9 mouse cellular contexts compared by ENCODE assay signal in the genomic region with DNA sequence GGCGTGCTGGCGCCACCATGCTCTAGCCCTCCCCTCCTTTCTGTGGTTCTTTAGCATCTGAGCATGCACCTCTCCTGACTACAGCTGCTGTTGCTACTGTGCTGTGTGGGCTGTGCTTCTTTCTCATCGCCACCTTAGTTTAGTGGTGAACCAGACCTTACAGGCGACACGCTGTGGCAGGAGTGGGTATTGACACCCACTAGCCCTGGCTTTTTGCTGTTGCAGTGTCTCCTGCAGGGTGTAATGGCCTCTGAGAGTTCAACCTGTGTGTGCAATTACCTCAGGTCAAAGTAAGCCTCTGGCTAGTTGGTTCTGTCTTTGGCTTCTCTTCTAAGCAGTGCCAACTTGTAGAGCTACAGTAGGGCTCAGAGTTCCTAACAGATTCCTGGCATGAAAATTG. TPM values are rescaled to one million over a fixed set of nuclear protein-coding genes. Genes with fewer than 3 reads are reported as not detected.
A peak's percentile ranks its signal among the peaks of the same experiment; 100 is the strongest.
DNase-seq lines count a peak whose midpoint lies in the region; ATAC-seq and TF ChIP-seq lines count a peak whose summit lies in the region.
"Had no signal": no experiment of that assay in that cellular context is flagged by ENCODE, and none has a peak within 500 bp of the region (broad histone marks: within the 10 kb centered on the region; RNA-seq: fewer than 3 reads in every experiment).

No protein-coding gene starts in this region.

- H3K4me3 ChIP-seq in midbrain, postnatal 0 days (ENCODE audit: low read depth, low read length) = no peak overlapping the region
- H3K4me3 ChIP-seq in midbrain, embryonic 13.5 days (replicated peaks) = no peak overlapping the region
- H3K4me3 ChIP-seq in stomach, postnatal 0 days (ENCODE audit: low read depth, low read length) = no peak overlapping the region
- H3K4me3 ChIP-seq: hindbrain, embryonic 15.5 days had no signal

- 80% methylated on average over 5 of the region's 5 CpGs for WGBS in midbrain, postnatal 0 days
- 84% methylated on average over 5 of the region's 5 CpGs for WGBS in midbrain, embryonic 13.5 days
- 72% methylated on average over 5 of the region's 5 CpGs for WGBS in stomach, postnatal 0 days

- H3K9ac ChIP-seq in midbrain, postnatal 0 days (replicated peaks; ENCODE audit: low read length, poor library complexity, severe bottlenecking) = no peak overlapping the region
- no peak overlapping the region for H3K9ac ChIP-seq in midbrain, embryonic 13.5 days (replicated peaks)
- no peak overlapping the region for H3K9ac ChIP-seq in stomach, postnatal 0 days (ENCODE audit: low read length)
- H3K9ac ChIP-seq: hindbrain, embryonic 15.5 days had no signal

- peak; percentile 60 for TF ChIP-seq CTCF in midbrain, postnatal 0 days (IDR thresholded peaks at IDR 0.05)
- peak; percentile 73 for TF ChIP-seq CTCF in stomach, postnatal 0 days (IDR thresholded peaks at IDR 0.05; ENCODE audit: low read depth)

- H3K9me3 ChIP-seq in midbrain, postnatal 0 days (ENCODE audit: low read length) = no peaks in the 10 kb centered on the region
- no peaks in the 10 kb centered on the region for H3K9me3 ChIP-seq in midbrain, embryonic 13.5 days
- H3K9me3 ChIP-seq in stomach, postnatal 0 days (ENCODE audit: control insufficient read depth, low read length) = no peaks in the 10 kb centered on the region
- H3K9me3 ChIP-seq: hindbrain, embryonic 15.5 days had no signal

- DNase-seq in cerebellum, postnatal 14 days = peak; percentile 62 to 73
- no peak for DNase-seq in cerebellum, postnatal 4 days (ENCODE audit: low spot score in 2 of 2)
- DNase-seq in midbrain, postnatal 0 days (ENCODE audit: low spot score) = peak; percentile 29
- DNase-seq in lung, adult 18-20 months = peak; percentile 32 to 39
- DNase-seq in stomach, postnatal 0 days (ENCODE audit: low spot score) = peak; percentile 62
- no peak for DNase-seq in ovary, postnatal 10 days (ENCODE audit: low spot score)

- no peak for ATAC-seq in midbrain, postnatal 0 days (ENCODE audit: low FRiP score)
- ATAC-seq in midbrain, embryonic 13.5 days = no peak
- ATAC-seq in erythroid progenitor cell, adult 5-6 weeks (replicated peaks; ENCODE audit: low FRiP score, poor library complexity, severe bottlenecking) = peak; percentile 70
- ATAC-seq in stomach, postnatal 0 days (ENCODE audit: low FRiP score, low TSS enrichment) = peak; percentile 75

- TF ChIP-seq EP300 in stomach, postnatal 0 days (optimal IDR thresholded peaks at IDR 0.05) = no peak

- H3K4me2 ChIP-seq in midbrain, postnatal 0 days (ENCODE audit: low read depth, low read length, poor library complexity, severe bottlenecking) = no peak overlapping the region
- no peak overlapping the region for H3K4me2 ChIP-seq in midbrain, embryonic 13.5 days (replicated peaks)
- no peak overlapping the region for H3K4me2 ChIP-seq in stomach, postnatal 0 days (replicated peaks; ENCODE audit: low read depth)
- H3K4me2 ChIP-seq: hindbrain, embryonic 15.5 days had no signal

- H3K4me1 ChIP-seq in midbrain, postnatal 0 days (ENCODE audit: insufficient read depth, low read length) = no peaks in the 10 kb centered on the region
- no peaks in the 10 kb centered on the region for H3K4me1 ChIP-seq in midbrain, embryonic 13.5 days (replicated peaks)
- no peaks in the 10 kb centered on the region for H3K4me1 ChIP-seq in stomach, postnatal 0 days (replicated peaks; ENCODE audit: control insufficient read depth, insufficient read depth)
- H3K4me1 ChIP-seq: hindbrain, embryonic 15.5 days had no signal

- peaks cover 76% of the 10 kb centered on the region for H3K36me3 ChIP-seq in midbrain, postnatal 0 days (ENCODE audit: insufficient read depth, low read length)
- H3K36me3 ChIP-seq in midbrain, embryonic 13.5 days = peaks cover 98% of the 10 kb centered on the region
- peaks cover 36% of the 10 kb centered on the region for H3K36me3 ChIP-seq in stomach, postnatal 0 days (ENCODE audit: control insufficient read depth, insufficient read depth, low read length)

- H3K27ac ChIP-seq in midbrain, postnatal 0 days (ENCODE audit: low read depth, low read length) = no peak overlapping the region
- H3K27ac ChIP-seq in midbrain, embryonic 13.5 days = no peak overlapping the region
- no peak overlapping the region for H3K27ac ChIP-seq in stomach, postnatal 0 days (replicated peaks)
- H3K27ac ChIP-seq: hindbrain, embryonic 15.5 days had no signal

- no peaks in the 10 kb centered on the region for H3K27me3 ChIP-seq in midbrain, postnatal 0 days (ENCODE audit: insufficient read depth, low read length)
- no peaks in the 10 kb centered on the region for H3K27me3 ChIP-seq in midbrain, embryonic 13.5 days
- no peaks in the 10 kb centered on the region for H3K27me3 ChIP-seq in stomach, postnatal 0 days (ENCODE audit: control insufficient read depth, insufficient read depth, low read length)
- H3K27me3 ChIP-seq: hindbrain, embryonic 15.5 days had no signal

RNA-seq across cellular contexts. Expression of a gene that starts 11.5 kb away (rescaled TPM):
- 246 and 289 TPM in 2 replicates for total RNA-seq in midbrain, postnatal 0 days (2014; rRNA removed)
- 291 and 306 TPM in 2 replicates for polyA plus RNA-seq in midbrain, postnatal 0 days (2015; fragmentation: Nextera tagmentation; extraction: Ambion mirVana)
- 140 and 148 TPM in 2 replicates for polyA plus RNA-seq in midbrain, embryonic 13.5 days (2015; fragmentation: Nextera tagmentation; extraction: Ambion mirVana)
- 46.5 and 55.8 TPM in 2 replicates for total RNA-seq in erythroid progenitor cell, adult 5-6 weeks (2015; ENCODE audit: low replicate concordance)
- total RNA-seq in erythroid progenitor cell, adult 5-6 weeks (2017; ENCODE audit: low replicate concordance) = 26.2 and 40.8 TPM in 2 replicates
- 37.6 and 40.1 TPM in 2 replicates for polyA plus RNA-seq in stomach, postnatal 0 days (2015; fragmentation: Nextera tagmentation; extraction: Ambion mirVana)

RNA-seq across cellular contexts. Expression of a gene that starts 11.6 kb away (rescaled TPM):
- total RNA-seq in midbrain, postnatal 0 days (2014; rRNA removed) = 25.8 and 29.1 TPM in 2 replicates
- polyA plus RNA-seq in midbrain, postnatal 0 days (2015; fragmentation: Nextera tagmentation; extraction: Ambion mirVana) = 31.5 and 34.5 TPM in 2 replicates
- 76.6 and 77.3 TPM in 2 replicates for polyA plus RNA-seq in midbrain, embryonic 13.5 days (2015; fragmentation: Nextera tagmentation; extraction: Ambion mirVana)
- total RNA-seq in erythroid progenitor cell, adult 5-6 weeks (2015; ENCODE audit: low replicate concordance) = 13.4 and 26.7 TPM in 2 replicates
- total RNA-seq in erythroid progenitor cell, adult 5-6 weeks (2017; ENCODE audit: low replicate concordance) = 8.3 and 8.6 TPM in 2 replicates
- 18.6 and 19.7 TPM in 2 replicates for polyA plus RNA-seq in stomach, postnatal 0 days (2015; fragmentation: Nextera tagmentation; extraction: Ambion mirVana)

RNA-seq across cellular contexts. Expression of a gene that starts 22.7 kb away (rescaled TPM):
- 2.4 and 3.1 TPM in 2 replicates for total RNA-seq in midbrain, postnatal 0 days (2014; rRNA removed)
- polyA plus RNA-seq in midbrain, postnatal 0 days (2015; fragmentation: Nextera tagmentation; extraction: Ambion mirVana) = 0.48 and 0.74 TPM in 2 replicates
- 0.23 and 0.31 TPM in 2 replicates for polyA plus RNA-seq in midbrain, embryonic 13.5 days (2015; fragmentation: Nextera tagmentation; extraction: Ambion mirVana)
- not detected in 2 replicates for total RNA-seq in erythroid progenitor cell, adult 5-6 weeks (2015; ENCODE audit: low replicate concordance)
- total RNA-seq in erythroid progenitor cell, adult 5-6 weeks (2017; ENCODE audit: low replicate concordance) = 1.4 TPM in 1 of 2 replicates, not detected in the other
- 86.1 and 96.5 TPM in 2 replicates for polyA plus RNA-seq in stomach, postnatal 0 days (2015; fragmentation: Nextera tagmentation; extraction: Ambion mirVana)

RNA-seq across cellular contexts. Expression of a gene that starts 24.2 kb away (rescaled TPM):
- 0.55 and 0.61 TPM in 2 replicates for total RNA-seq in midbrain, postnatal 0 days (2014; rRNA removed)
- polyA plus RNA-seq in midbrain, postnatal 0 days (2015; fragmentation: Nextera tagmentation; extraction: Ambion mirVana) = 0.73 and 0.98 TPM in 2 replicates
- polyA plus RNA-seq in midbrain, embryonic 13.5 days (2015; fragmentation: Nextera tagmentation; extraction: Ambion mirVana) = 0.43 and 0.68 TPM in 2 replicates
- not detected in 2 replicates for total RNA-seq in erythroid progenitor cell, adult 5-6 weeks (2015; ENCODE audit: low replicate concordance)
- total RNA-seq in erythroid progenitor cell, adult 5-6 weeks (2017; ENCODE audit: low replicate concordance) = not detected in 2 replicates
- polyA plus RNA-seq in stomach, postnatal 0 days (2015; fragmentation: Nextera tagmentation; extraction: Ambion mirVana) = 0.06 and 0.16 TPM in 2 replicates

RNA-seq across cellular contexts. Expression of a gene that starts 37.0 kb away (rescaled TPM):
- 1.5 and 2.5 TPM in 2 replicates for total RNA-seq in midbrain, postnatal 0 days (2014; rRNA removed)
- 3.3 and 4.3 TPM in 2 replicates for polyA plus RNA-seq in midbrain, postnatal 0 days (2015; fragmentation: Nextera tagmentation; extraction: Ambion mirVana)
- polyA plus RNA-seq in midbrain, embryonic 13.5 days (2015; fragmentation: Nextera tagmentation; extraction: Ambion mirVana) = 1.0 TPM in 2 replicates
- not detected in 2 replicates for total RNA-seq in erythroid progenitor cell, adult 5-6 weeks (2015; ENCODE audit: low replicate concordance)
- total RNA-seq in erythroid progenitor cell, adult 5-6 weeks (2017; ENCODE audit: low replicate concordance) = not detected in 2 replicates
- polyA plus RNA-seq in stomach, postnatal 0 days (2015; fragmentation: Nextera tagmentation; extraction: Ambion mirVana) = 2.2 and 2.4 TPM in 2 replicates

Comparison
In these comparisons a context has a peak if more than half of its experiments do, and no peak if none do; other contexts are left out.
1. DNase-seq: peak in cerebellum, postnatal 14 days (2 of 2), midbrain, postnatal 0 days (single experiment), lung, adult 18-20 months (2 of 2) and stomach, postnatal 0 days (single experiment); none in cerebellum, postnatal 4 days (0 of 2) and ovary, postnatal 10 days (single experiment).
2. ATAC-seq: peak in erythroid progenitor cell, adult 5-6 weeks (single experiment) and stomach, postnatal 0 days (single experiment); none in midbrain, postnatal 0 days (single experiment) and midbrain, embryonic 13.5 days (single experiment).
3. RNA of a gene that starts 22.7 kb away (polyA plus RNA-seq): 86.1 to 96.5 TPM in stomach, postnatal 0 days; 0.48 to 0.74 TPM in midbrain, postnatal 0 days and 0.23 to 0.31 TPM in midbrain, embryonic 13.5 days; every median in the first group is over 10 times any median in the second.